Mouse (Mus musculus) gastrocnemius, postnatal 25 days (tissue): ENCODE results near the gene Ankrd6. TPM values are rescaled to one million over a fixed set of nuclear protein-coding genes. Genes with fewer than 3 reads are reported as not detected.

ENCODE experiments used
- DNase-seq: peaks from one replicate; pipeline ENCODE4 v3.0.0; 2022
- total RNA-seq, 2 experiments: library from RNA; stranded (reverse); gene quantifications; 1 replicate in 1 of 2; 2 replicates in 1 of 2; pipeline ENCODE4 v1.2.3; 2021

Gene Ankrd6
- total RNA-seq, 2 experiments from 2014 or later: 2.2 to 3.2 TPM

- DNase-seq: no peak
These were observed 45.3 kb downstream of the Ankrd6 start for GRCm38 (mm10) chr4:32905381-32905780.

- DNase-seq: no peak
These were observed 46.8 kb downstream of the Ankrd6 start for GRCm38 (mm10) chr4:32903826-32904225.

GRCm38 (mm10) chr4:32899051-32899450, 51.6 kb downstream of the Ankrd6 start:
- DNase-seq: no peak

- DNase-seq: no peak
These were observed 59.3 kb downstream of the Ankrd6 start for GRCm38 (mm10) chr4:32891341-32891740.

GRCm38 (mm10) chr4:32890735-32891098, 59.9 kb downstream of the Ankrd6 start:
- no peak for DNase-seq

GRCm38 (mm10) chr4:32889996-32890734, 60.5 kb downstream of the Ankrd6 start:
- no peak for DNase-seq

- peak; percentile 43 for DNase-seq
These were observed 61.4 kb downstream of the Ankrd6 start for GRCm38 (mm10) chr4:32889246-32889645.

- no peak for DNase-seq
These were observed 64.2 kb downstream of the Ankrd6 start for GRCm38 (mm10) chr4:32886479-32886878.

GRCm38 (mm10) chr4:32884599-32884998, 66.0 kb downstream of the Ankrd6 start:
- no peak for DNase-seq

GRCm38 (mm10) chr4:32881001-32881400, 69.6 kb downstream of the Ankrd6 start:
- no peak for DNase-seq

GRCm38 (mm10) chr4:32874669-32875068, 76.0 kb downstream of the Ankrd6 start:
- DNase-seq: no peak

- DNase-seq: no peak
These were observed 78.4 kb downstream of the Ankrd6 start for GRCm38 (mm10) chr4:32872189-32872749.

GRCm38 (mm10) chr4:32869370-32869769, 81.3 kb downstream of the Ankrd6 start:
- DNase-seq: no peak

GRCm38 (mm10) chr4:32868858-32869257, 81.8 kb downstream of the Ankrd6 start:
- DNase-seq: no peak

- no peak for DNase-seq
These were observed 82.2 kb downstream of the Ankrd6 start for GRCm38 (mm10) chr4:32868437-32868836.

GRCm38 (mm10) chr4:32867460-32867859, 83.2 kb downstream of the Ankrd6 start:
- DNase-seq: no peak

GRCm38 (mm10) chr4:32864867-32865242, 85.8 kb downstream of the Ankrd6 start:
- no peak for DNase-seq

GRCm38 (mm10) chr4:32864131-32864866, 86.3 kb downstream of the Ankrd6 start:
- no peak for DNase-seq

- DNase-seq: no peak
These were observed 87.1 kb downstream of the Ankrd6 start for GRCm38 (mm10) chr4:32863447-32864130.

- no peak for DNase-seq
These were observed 87.7 kb downstream of the Ankrd6 start for GRCm38 (mm10) chr4:32862751-32863446.

GRCm38 (mm10) chr4:32862011-32862750, 88.5 kb downstream of the Ankrd6 start:
- DNase-seq: no peak
